Mouse (Mus musculus) lung, embryonic 14.5 days (tissue): ENCODE data around the gene Plekhm2. TPM values are rescaled to one million over a fixed set of nuclear protein-coding genes. Genes with fewer than 3 reads are reported as not detected.
A peak's percentile ranks its signal among the peaks of the same experiment; 100 is the strongest.

Source experiments
- ATAC-seq: fragments of 200-750 bp; cut with Nextera tagmentation; 2 replicates; pipeline ENCODE4 v1.8.0; 2017; ENCODE audit warnings: mild to moderate bottlenecking, moderate TSS enrichment, moderate library complexity; ENCODE audit not compliant: insufficient read depth
- DNase-seq: peaks from one replicate; pipeline ENCODE4 v3.0.0-alpha.2; 2015
- H3K27ac ChIP-seq: fragments of 300-500 bp; sonication (generic); 2 replicates; pipeline ENCODE4 v1.5.1; 2014; ENCODE audit warnings: low read depth, mild to moderate bottlenecking, moderate library complexity
- H3K27me3 ChIP-seq: fragments of 300-500 bp; sonication (generic); 2 replicates; pipeline ENCODE4 v1.6.1; 2014; ENCODE audit warnings: low read length, control low read depth; ENCODE audit not compliant: insufficient read depth
- H3K36me3 ChIP-seq: fragments of 300-500 bp; sonication (generic); 2 replicates; pipeline ENCODE4 v1.6.1; 2014; ENCODE audit warnings: control low read depth; ENCODE audit not compliant: insufficient read depth
- H3K4me1 ChIP-seq: fragments of 300-500 bp; sonication (generic); 2 replicates; pipeline ENCODE4 v1.6.1; 2014; ENCODE audit warnings: antibody characterized with exemption, control low read depth; ENCODE audit not compliant: insufficient read depth
- H3K4me2 ChIP-seq: fragments of 300-500 bp; sonication (generic); 2 replicates; pipeline ENCODE4 v1.6.1; 2014; ENCODE audit warnings: mild to moderate bottlenecking
- H3K4me3 ChIP-seq: fragments of 300-500 bp; sonication (generic); 2 replicates; pipeline ENCODE4 v1.5.1; 2014; ENCODE audit warnings: low read depth, low read length
- H3K9ac ChIP-seq: fragments of 300-500 bp; sonication (generic); 2 replicates; pipeline ENCODE4 v1.6.1; 2014
- H3K9me3 ChIP-seq: fragments of 300-500 bp; sonication (generic); 2 replicates; pipeline ENCODE4 v1.6.1; 2016; ENCODE audit warnings: low read depth, low read length, control low read depth
- CTCF ChIP-seq: IDR thresholded peaks from 2 replicates; pipeline ENCODE4 v1.5.1; 2016; ENCODE audit warnings: antibody characterized with exemption, low read depth
- WGBS: fragments of 180-500 bp; shearing (Covaris S2); extraction: QIAGEN DNeasy Blood & Tissue Kit; methylation state at CpG from one replicate; pipeline ENCODE4 v1.1.7; 2014; 5-methylcytosine and 5-hydroxymethylcytosine counted together
- polyA plus RNA-seq: library from polyadenylated mRNA; unstranded; fragments of >200 nt; fragmentation: Nextera tagmentation; extraction: Ambion mirVana; gene quantifications from 2 replicates; pipeline ENCODE4 v1.2.1, GENCODE M21; 2014

The Plekhm2 gene
- polyA plus RNA-seq, 1 experiment from 2014 or later = 5.4 TPM

GRCm38 (mm10) chr4:141645988-141646387 is 18.7 kb downstream of the Plekhm2 start:
- no peak for ATAC-seq
- no peak for TF ChIP-seq CTCF
- Histone ChIP-seq H3K4me1 (peaks cover 11% of the 10 kb centered on the region), H3K4me2 (no peak overlapping the region), H3K27me3 (no peaks in the 10 kb centered on the region), H3K9me3 (no peaks in the 10 kb centered on the region), H3K9ac (no peak overlapping the region), H3K4me3 (no peak overlapping the region), H3K36me3 (peaks cover 17% of the 10 kb centered on the region), H3K27ac (no peak overlapping the region)
- WGBS = 91% methylated on average over 8 of the region's 8 CpGs
- no peak for DNase-seq

- H3K27me3 ChIP-seq = no peaks in the 10 kb centered on the region
- no peaks in the 10 kb centered on the region for H3K9me3 ChIP-seq
- peak overlapping the region; percentile 44 for H3K4me2 ChIP-seq
- H3K36me3 ChIP-seq = peaks cover 42% of the 10 kb centered on the region
- no peak overlapping the region for H3K9ac ChIP-seq
- 23% methylated on average over 7 of the region's 7 CpGs for WGBS
- H3K27ac ChIP-seq = peak overlapping the region; percentile 87
- H3K4me1 ChIP-seq = peaks cover 11% of the 10 kb centered on the region
- DNase-seq (peak; percentile 94), ATAC-seq (peak; percentile 90)
- no peak for TF ChIP-seq CTCF
- H3K4me3 ChIP-seq = no peak overlapping the region
Observed at GRCm38 (mm10) chr4:141643118-141643855, 21.4 kb downstream of the Plekhm2 start.

GRCm38 (mm10) chr4:141641961-141642811 is 22.5 kb downstream of the Plekhm2 start:
- no peak for ATAC-seq
- Histone ChIP-seq H3K4me1 (peaks cover 11% of the 10 kb centered on the region), H3K9me3 (no peaks in the 10 kb centered on the region), H3K9ac (no peak overlapping the region), H3K27ac (peak overlapping the region; percentile 79; the same call in 1 of the 2 replicates), H3K4me3 (no peak overlapping the region), H3K4me2 (no peak overlapping the region), H3K36me3 (peaks cover 52% of the 10 kb centered on the region), H3K27me3 (no peaks in the 10 kb centered on the region)
- no peak for DNase-seq
- TF ChIP-seq CTCF = no peak
- 81% methylated on average over 25 of the region's 25 CpGs for WGBS

- ATAC-seq = no peak
- peaks cover 61% of the 10 kb centered on the region for H3K36me3 ChIP-seq
- no peak overlapping the region for H3K4me3 ChIP-seq
- no peak for TF ChIP-seq CTCF
- H3K9me3 ChIP-seq = no peaks in the 10 kb centered on the region
- peaks cover 11% of the 10 kb centered on the region for H3K4me1 ChIP-seq
- H3K4me2 ChIP-seq = no peak overlapping the region
- no peaks in the 10 kb centered on the region for H3K27me3 ChIP-seq
- no peak for DNase-seq
- no peak overlapping the region for H3K27ac ChIP-seq
- 79% methylated on average over 7 of the region's 7 CpGs for WGBS
- H3K9ac ChIP-seq = no peak overlapping the region
Observed at GRCm38 (mm10) chr4:141641353-141641771, 23.3 kb downstream of the Plekhm2 start.

GRCm38 (mm10) chr4:141639474-141639873 is 25.2 kb downstream of the Plekhm2 start:
- H3K4me1 ChIP-seq = peaks cover 11% of the 10 kb centered on the region
- no peak overlapping the region for H3K9ac ChIP-seq
- TF ChIP-seq CTCF = peak; percentile 13; the same call in 1 of the 2 replicates
- peaks cover 78% of the 10 kb centered on the region for H3K36me3 ChIP-seq
- DNase-seq (no peak), ATAC-seq (no peak)
- no peak overlapping the region for H3K27ac ChIP-seq
- H3K4me2 ChIP-seq = no peak overlapping the region
- no peaks in the 10 kb centered on the region for H3K27me3 ChIP-seq
- WGBS = 73% methylated on average over 11 of the region's 11 CpGs
- H3K4me3 ChIP-seq = no peak overlapping the region
- no peaks in the 10 kb centered on the region for H3K9me3 ChIP-seq

- 93% methylated on average over 5 of the region's 5 CpGs for WGBS
- peaks cover 93% of the 10 kb centered on the region for H3K36me3 ChIP-seq
- ATAC-seq = no peak
Observed at GRCm38 (mm10) chr4:141636693-141637092, 28.0 kb downstream of the Plekhm2 start.

GRCm38 (mm10) chr4:141635991-141636390 is 28.7 kb downstream of the Plekhm2 start:
- no peak overlapping the region for H3K27ac ChIP-seq
- ATAC-seq (no peak), DNase-seq (no peak)
- H3K9ac ChIP-seq = no peak overlapping the region
- TF ChIP-seq CTCF = no peak
- peaks cover 93% of the 10 kb centered on the region for H3K36me3 ChIP-seq
- 83% methylated on average over 9 of the region's 9 CpGs for WGBS
- H3K4me2 ChIP-seq = no peak overlapping the region
- no peak overlapping the region for H3K4me3 ChIP-seq
- no peaks in the 10 kb centered on the region for H3K4me1 ChIP-seq
- no peaks in the 10 kb centered on the region for H3K27me3 ChIP-seq
- H3K9me3 ChIP-seq = no peaks in the 10 kb centered on the region

More at GRCm38 (mm10) chr4:141636693-141637092, 28.0 kb downstream of the Plekhm2 start:
- no peak for DNase-seq
- Histone ChIP-seq H3K9me3 (no peaks in the 10 kb centered on the region), H3K9ac (no peak overlapping the region), H3K27me3 (no peaks in the 10 kb centered on the region), H3K4me1 (no peaks in the 10 kb centered on the region), H3K27ac (no peak overlapping the region), H3K4me3 (no peak overlapping the region), H3K4me2 (no peak overlapping the region)
- no peak for TF ChIP-seq CTCF
